Mouse (Mus musculus): ENCODE results near the gene Megf11. TPM values are rescaled to one million over a fixed set of nuclear protein-coding genes. Genes with fewer than 3 reads are reported as not detected.

The Megf11 gene
- not detected for total RNA-seq (2023)

GRCm38 (mm10) chr9:64385511-64386465 lies at the start of gene Megf11:
TSS of gene Megf11 (plus strand) at chr9:64385626.

GRCm38 (mm10) chr9:64341254-64341566 lies 44.2 kb upstream of the Megf11 start, which contains the start of gene Dis3l:
TSS of gene Dis3l (minus strand) at chr9:64341288.

GRCm38 (mm10) chr9:64737406-64738201 lies 352.2 kb downstream of the Megf11 start, which contains the start of gene Rab11a:
TSS of gene Rab11a (minus strand) at chr9:64737758.

Other genes with a start within 250 kb of the Megf11 start
- 7.4 TPM for gene Zwilch, start 212.5 kb upstream of the Megf11 start, total RNA-seq (2023)
- gene Rpl4, start 212.3 kb upstream of the Megf11 start, total RNA-seq (2023), result 2,253 TPM
- gene Snapc5, start 206.4 kb upstream of the Megf11 start, total RNA-seq (2023), result 29.6 TPM
- 0.74 TPM for gene Uchl4, start 150.4 kb upstream of the Megf11 start, total RNA-seq (2023)
- 57.3 TPM for gene Map2k1, start 132.0 kb upstream of the Megf11 start, total RNA-seq (2023)
- gene Tipin, start 104.0 kb upstream of the Megf11 start, total RNA-seq (2023), result 12.8 TPM
- gene Dis3l, start 44.3 kb upstream of the Megf11 start, total RNA-seq (2023), result 23.5 TPM

All from CD4-positive naive resting alpha-beta T cell, adult 57 days (primary cell).